Mouse (Mus musculus): ENCODE measurements at regions not wholly inside any gene's neighbourhood (a gene's known extent, or its start where the extent isn't known, plus 50 kb on each side); places are given as distances from the start of the nearest gene placed in this dataset.

DNA sequence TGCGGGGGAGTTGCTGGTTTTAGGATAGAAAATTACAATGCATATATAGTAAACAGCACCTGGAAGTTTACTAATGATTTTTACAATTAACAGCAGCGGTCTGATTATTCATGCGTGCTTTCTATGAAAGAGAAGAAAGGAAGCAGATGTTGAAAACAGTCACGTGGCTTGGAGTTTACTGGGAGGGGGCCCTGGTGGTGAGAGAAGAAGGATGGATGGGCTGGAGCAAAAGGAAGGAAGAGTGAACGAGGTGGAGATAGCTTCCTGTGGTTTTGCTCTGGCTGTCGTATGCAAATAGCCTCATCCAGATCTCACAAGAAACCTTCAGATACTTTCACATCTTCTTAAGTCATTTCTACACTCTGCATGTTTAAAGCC is 606.1 kb upstream of the Id2 start:
- H3K36me3 ChIP-seq: no peaks in the 10 kb centered on the region
- ATAC-seq (replicated peaks; ENCODE audit: low FRiP score): no peak
- WGBS: 15% methylated on average over 6 of the region's 6 CpGs
- no peak overlapping the region for H3K27ac ChIP-seq
- H3K9ac ChIP-seq: no peak overlapping the region
- peak overlapping the region; percentile 27 for H3K4me3 ChIP-seq (replicated peaks)
- peak overlapping the region; percentile 53 for H3K4me2 ChIP-seq
- H3K4me1 ChIP-seq: peaks cover 11% of the 10 kb centered on the region
- no peaks in the 10 kb centered on the region for H3K9me3 ChIP-seq (replicated peaks)
- no peaks in the 10 kb centered on the region for H3K27me3 ChIP-seq

DNA sequence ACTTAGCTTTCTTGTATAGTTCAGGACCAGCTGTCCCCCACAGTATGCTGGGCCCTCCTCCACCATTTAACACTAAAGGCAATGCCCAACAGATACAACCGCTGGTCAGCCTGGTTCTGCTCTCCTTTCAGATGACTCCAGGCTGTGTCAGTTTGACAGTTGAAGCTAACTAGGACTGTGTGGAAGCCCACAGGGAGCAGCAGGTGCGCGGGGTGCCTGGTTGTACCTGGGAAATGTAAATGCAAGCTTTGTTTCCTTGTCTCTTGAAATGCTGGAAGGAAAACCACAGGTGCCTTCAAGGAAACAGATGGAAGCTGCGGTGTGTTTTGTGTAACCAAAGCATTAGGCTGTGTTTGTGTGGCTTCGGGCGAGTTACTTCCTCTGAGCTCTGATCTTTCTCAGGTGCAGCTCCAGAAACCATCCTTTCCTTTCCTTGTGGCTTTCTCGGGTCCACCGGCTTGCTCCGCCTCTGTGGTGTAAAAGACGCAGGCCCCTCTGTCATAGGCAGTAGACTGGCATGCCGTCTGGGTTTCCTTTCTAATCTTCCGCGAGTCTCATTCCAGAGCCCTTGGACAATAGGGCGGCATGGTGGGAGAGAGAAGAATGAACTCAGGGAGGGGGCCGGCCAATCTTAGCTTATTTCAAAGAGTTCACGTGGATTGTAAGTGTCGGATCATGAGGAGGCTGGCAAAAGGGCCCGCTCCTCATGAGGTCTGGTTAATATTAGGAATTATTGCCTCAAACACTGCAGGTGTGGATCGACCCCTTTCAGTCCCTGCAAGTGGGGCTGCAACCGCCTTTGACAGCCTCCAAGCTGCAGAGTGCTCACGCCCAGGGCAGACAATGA is 605.5 kb upstream of the Id2 start:
- Histone ChIP-seq H3K27ac (no peak overlapping the region), H3K9ac (no peak overlapping the region), H3K4me1 (peaks cover 11% of the 10 kb centered on the region), H3K9me3 (replicated peaks) (no peaks in the 10 kb centered on the region), H3K4me2 (peak overlapping the region; percentile 53), H3K27me3 (no peaks in the 10 kb centered on the region), H3K36me3 (no peaks in the 10 kb centered on the region), H3K4me3 (replicated peaks) (peak overlapping the region; percentile 27)
- no peak for ATAC-seq (replicated peaks; ENCODE audit: low FRiP score)
- 25% methylated on average over 21 of the region's 21 CpGs for WGBS

DNA sequence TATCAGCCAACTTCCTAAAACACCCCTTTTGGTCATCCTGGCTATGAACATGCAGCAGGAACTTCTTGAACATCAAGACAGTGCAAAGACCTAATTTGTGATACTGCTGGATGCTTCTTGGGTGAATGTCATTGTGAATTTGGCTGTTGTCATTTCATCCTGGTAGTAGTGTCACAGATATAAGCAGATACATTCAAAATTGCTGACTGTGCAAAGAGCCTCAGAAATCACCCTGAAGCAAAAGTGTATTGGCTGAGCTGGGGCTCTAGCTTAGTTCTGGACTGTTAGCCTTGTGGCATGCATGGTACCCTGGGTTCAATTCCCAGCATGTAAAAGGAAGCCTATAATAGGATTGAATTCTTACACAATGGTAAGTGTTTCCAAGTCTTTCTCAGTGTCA is 590.1 kb upstream of the Id2 start:
- Histone ChIP-seq H3K4me3 (replicated peaks) (no peak overlapping the region), H3K9me3 (replicated peaks) (no peaks in the 10 kb centered on the region), H3K27ac (no peak overlapping the region), H3K27me3 (no peaks in the 10 kb centered on the region), H3K9ac (no peak overlapping the region), H3K36me3 (no peaks in the 10 kb centered on the region), H3K4me1 (no peaks in the 10 kb centered on the region), H3K4me2 (no peak overlapping the region)
- ATAC-seq (replicated peaks; ENCODE audit: low FRiP score): no peak

DNA sequence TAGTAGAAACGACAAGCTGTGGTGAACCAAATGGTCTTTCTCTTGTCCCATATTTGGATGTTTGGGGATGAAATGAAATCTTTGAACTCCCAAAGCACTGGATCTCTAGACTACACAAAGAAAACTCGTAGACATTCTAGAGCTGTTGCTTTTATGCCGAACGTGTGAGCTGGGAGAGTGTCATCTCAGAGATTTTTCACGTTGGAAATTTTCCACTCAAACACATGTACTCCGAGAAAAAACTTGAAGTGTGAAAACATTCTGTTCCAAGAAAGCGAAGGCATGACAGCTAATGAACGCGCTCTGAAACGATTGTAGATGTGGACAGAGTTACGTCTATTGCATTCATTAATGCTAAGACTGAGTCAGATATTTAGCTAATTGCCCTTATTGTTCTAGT is 579.7 kb upstream of the Id2 start:
- Histone ChIP-seq H3K27me3 (no peaks in the 10 kb centered on the region), H3K36me3 (no peaks in the 10 kb centered on the region), H3K27ac (no peak overlapping the region), H3K4me2 (no peak overlapping the region), H3K9me3 (replicated peaks) (no peaks in the 10 kb centered on the region), H3K4me1 (no peaks in the 10 kb centered on the region), H3K9ac (no peak overlapping the region), H3K4me3 (replicated peaks) (no peak overlapping the region)
- 83% methylated on average over 11 of the region's 11 CpGs for WGBS
- ATAC-seq (replicated peaks; ENCODE audit: low FRiP score): no peak

- no peak overlapping the region for H3K4me2 ChIP-seq
- H3K9ac ChIP-seq: no peak overlapping the region
- H3K27ac ChIP-seq: no peak overlapping the region
- no peaks in the 10 kb centered on the region for H3K27me3 ChIP-seq
- ATAC-seq (replicated peaks; ENCODE audit: low FRiP score): no peak
- WGBS: 78% methylated on average over 11 of the region's 11 CpGs
- no peaks in the 10 kb centered on the region for H3K9me3 ChIP-seq (replicated peaks)
- no peaks in the 10 kb centered on the region for H3K36me3 ChIP-seq
- H3K4me1 ChIP-seq: no peaks in the 10 kb centered on the region
- H3K4me3 ChIP-seq (replicated peaks): no peak overlapping the region
These were observed 571.4 kb upstream of the Id2 start for GRCm38 (mm10) chr12:25668336-25668735.

GRCm38 (mm10) chr12:25654456-25654855 is 557.5 kb upstream of the Id2 start:
- WGBS: 92% methylated on average over 5 of the region's 5 CpGs
- H3K36me3 ChIP-seq: no peaks in the 10 kb centered on the region
- H3K9me3 ChIP-seq (replicated peaks): no peaks in the 10 kb centered on the region
- ATAC-seq (replicated peaks; ENCODE audit: low FRiP score): no peak
- no peaks in the 10 kb centered on the region for H3K4me1 ChIP-seq
- no peak overlapping the region for H3K9ac ChIP-seq
- no peak overlapping the region for H3K4me2 ChIP-seq
- no peaks in the 10 kb centered on the region for H3K27me3 ChIP-seq
- H3K4me3 ChIP-seq (replicated peaks): no peak overlapping the region
- H3K27ac ChIP-seq: no peak overlapping the region

GRCm38 (mm10) chr12:25650237-25650636 is 553.3 kb upstream of the Id2 start:
- Histone ChIP-seq H3K4me3 (replicated peaks) (no peak overlapping the region), H3K9ac (no peak overlapping the region), H3K9me3 (replicated peaks) (no peaks in the 10 kb centered on the region), H3K36me3 (no peaks in the 10 kb centered on the region), H3K27me3 (no peaks in the 10 kb centered on the region), H3K4me2 (no peak overlapping the region), H3K4me1 (no peaks in the 10 kb centered on the region), H3K27ac (no peak overlapping the region)
- WGBS: 59% methylated on average over 3 of the region's 3 CpGs
- ATAC-seq (replicated peaks; ENCODE audit: low FRiP score): no peak

GRCm38 (mm10) chr12:25628081-25628480 is 531.1 kb upstream of the Id2 start:
- H3K27ac ChIP-seq: no peak overlapping the region
- H3K36me3 ChIP-seq: no peaks in the 10 kb centered on the region
- no peaks in the 10 kb centered on the region for H3K4me1 ChIP-seq
- H3K9me3 ChIP-seq (replicated peaks): no peaks in the 10 kb centered on the region
- no peak overlapping the region for H3K9ac ChIP-seq
- no peaks in the 10 kb centered on the region for H3K27me3 ChIP-seq
- H3K4me2 ChIP-seq: no peak overlapping the region
- no peak for ATAC-seq (replicated peaks; ENCODE audit: low FRiP score)
- H3K4me3 ChIP-seq (replicated peaks): no peak overlapping the region

DNA sequence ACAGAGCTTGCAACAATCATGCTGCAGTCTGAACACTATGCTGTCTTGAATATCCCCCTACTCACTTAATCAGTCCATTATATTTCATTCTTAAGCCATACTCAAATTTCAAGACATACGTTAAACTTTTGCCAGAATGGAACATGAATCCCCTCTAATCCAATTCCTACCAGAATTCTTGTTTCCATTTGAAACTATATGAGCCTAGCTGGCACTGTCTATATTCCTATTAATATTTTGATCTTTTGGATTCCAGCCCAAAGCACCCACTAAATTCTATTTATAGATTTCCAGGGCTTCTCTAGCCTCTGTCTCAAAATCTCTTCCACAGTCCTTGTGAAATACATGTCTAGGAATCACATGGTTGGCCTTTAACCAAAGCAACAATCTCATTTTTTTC is 528.9 kb upstream of the Id2 start:
- H3K36me3 ChIP-seq: no peaks in the 10 kb centered on the region
- ATAC-seq (replicated peaks; ENCODE audit: low FRiP score): no peak
- H3K27ac ChIP-seq: no peak overlapping the region
- no peak overlapping the region for H3K4me2 ChIP-seq
- no peaks in the 10 kb centered on the region for H3K4me1 ChIP-seq
- H3K9me3 ChIP-seq (replicated peaks): no peaks in the 10 kb centered on the region
- no peaks in the 10 kb centered on the region for H3K27me3 ChIP-seq
- WGBS: 76% methylated on average over 1 of the region's 1 CpGs
- H3K4me3 ChIP-seq (replicated peaks): no peak overlapping the region
- H3K9ac ChIP-seq: no peak overlapping the region

GRCm38 (mm10) chr12:25623449-25623848 is 526.5 kb upstream of the Id2 start:
- ATAC-seq (replicated peaks; ENCODE audit: low FRiP score): no peak
- Histone ChIP-seq H3K4me3 (replicated peaks) (no peak overlapping the region), H3K27me3 (no peaks in the 10 kb centered on the region), H3K27ac (no peak overlapping the region), H3K4me2 (no peak overlapping the region), H3K36me3 (no peaks in the 10 kb centered on the region), H3K9me3 (replicated peaks) (no peaks in the 10 kb centered on the region), H3K4me1 (no peaks in the 10 kb centered on the region), H3K9ac (no peak overlapping the region)
- 94% methylated on average over 2 of the region's 2 CpGs for WGBS

- Histone ChIP-seq H3K4me3 (replicated peaks) (no peak overlapping the region), H3K9me3 (replicated peaks) (no peaks in the 10 kb centered on the region), H3K27me3 (no peaks in the 10 kb centered on the region), H3K9ac (no peak overlapping the region), H3K4me2 (no peak overlapping the region), H3K27ac (no peak overlapping the region), H3K4me1 (no peaks in the 10 kb centered on the region), H3K36me3 (no peaks in the 10 kb centered on the region)
- ATAC-seq (replicated peaks; ENCODE audit: low FRiP score): no peak
- 94% methylated on average over 2 of the region's 2 CpGs for WGBS
These were observed 524.2 kb upstream of the Id2 start for GRCm38 (mm10) chr12:25621142-25621541.

DNA sequence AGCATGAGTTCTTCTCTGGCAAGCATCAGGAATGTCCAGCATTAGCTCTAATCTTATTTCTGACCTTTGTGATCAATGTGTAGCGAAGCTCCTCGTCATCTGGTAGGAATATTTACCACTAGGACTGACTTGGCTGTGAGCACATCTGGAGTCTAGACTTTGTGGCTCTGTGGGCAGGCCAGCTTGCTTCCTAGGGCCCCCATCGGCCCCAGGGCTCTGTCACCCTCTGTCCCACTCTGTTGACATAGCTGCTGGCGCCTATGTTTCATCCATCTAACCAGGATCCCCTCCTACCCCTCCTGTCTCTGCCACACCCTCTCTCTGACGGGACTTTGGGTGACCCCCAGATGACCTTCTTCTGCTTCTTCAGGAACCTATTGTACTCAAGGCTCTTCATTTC is 520.6 kb upstream of the Id2 start:
- no peak overlapping the region for H3K27ac ChIP-seq
- no peaks in the 10 kb centered on the region for H3K27me3 ChIP-seq
- no peak overlapping the region for H3K4me2 ChIP-seq
- no peaks in the 10 kb centered on the region for H3K9me3 ChIP-seq (replicated peaks)
- WGBS: 38% methylated on average over 5 of the region's 5 CpGs
- H3K9ac ChIP-seq: no peak overlapping the region
- no peaks in the 10 kb centered on the region for H3K36me3 ChIP-seq
- no peak for ATAC-seq (replicated peaks; ENCODE audit: low FRiP score)
- H3K4me1 ChIP-seq: no peaks in the 10 kb centered on the region
- H3K4me3 ChIP-seq (replicated peaks): no peak overlapping the region

GRCm38 (mm10) chr12:25615377-25615776 is 518.4 kb upstream of the Id2 start:
- no peak for ATAC-seq (replicated peaks; ENCODE audit: low FRiP score)
- Histone ChIP-seq H3K4me1 (no peaks in the 10 kb centered on the region), H3K9me3 (replicated peaks) (no peaks in the 10 kb centered on the region), H3K9ac (no peak overlapping the region), H3K36me3 (no peaks in the 10 kb centered on the region), H3K27ac (no peak overlapping the region), H3K4me3 (replicated peaks) (no peak overlapping the region), H3K27me3 (no peaks in the 10 kb centered on the region), H3K4me2 (no peak overlapping the region)
- WGBS: 74% methylated on average over 3 of the region's 3 CpGs
